15 mouse cellular contexts compared by ENCODE assay signal in the genomic region with DNA sequence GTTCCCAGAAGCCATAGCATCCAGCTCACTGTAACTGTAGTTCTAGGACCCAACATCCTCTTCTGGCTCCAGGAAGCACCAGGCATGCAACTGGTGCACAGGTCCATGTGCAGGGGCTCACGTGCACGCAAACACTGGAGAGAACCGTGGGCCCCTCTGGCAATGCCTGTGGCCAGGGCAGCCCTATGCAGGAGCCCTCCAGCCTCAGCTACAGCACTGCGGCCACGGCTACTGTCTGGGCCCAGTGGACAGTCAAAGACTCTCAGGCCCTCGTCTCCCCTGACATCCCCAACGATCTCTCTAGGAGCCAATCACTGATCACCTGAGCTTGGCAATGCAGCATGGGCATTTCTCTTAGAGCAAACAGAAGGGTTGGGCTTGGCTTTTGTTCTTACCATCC.
A peak's percentile ranks its signal among the peaks of the same experiment; 100 is the strongest.
DNase-seq lines count a peak whose midpoint lies in the region; ATAC-seq lines count a peak whose summit lies in the region.
"Had no signal": no experiment of that assay in that cellular context is flagged by ENCODE, and none has a peak within 500 bp of the region (broad histone marks: within the 10 kb centered on the region; RNA-seq: fewer than 3 reads in every experiment).

No protein-coding gene starts in this region.

- no peak overlapping the region for H3K4me2 ChIP-seq in kidney, embryonic 16.5 days (replicated peaks; ENCODE audit: low read depth, low read length)
- no peak overlapping the region for H3K4me2 ChIP-seq in midbrain, embryonic 16.5 days (ENCODE audit: low read length)
- H3K4me2 ChIP-seq in hindbrain, embryonic 16.5 days (ENCODE audit: low read length) = no peak overlapping the region
- no peak overlapping the region for H3K4me2 ChIP-seq in intestine, embryonic 16.5 days (ENCODE audit: low read depth, low read length)
- H3K4me2 ChIP-seq: heart, embryonic 11.5 days; limb, embryonic 12.5 days; liver, embryonic 15.5 days; lung, embryonic 14.5 days had no signal

- H3K4me1 ChIP-seq in kidney, embryonic 16.5 days (ENCODE audit: insufficient read depth, low read length) = peaks cover 3% of the 10 kb centered on the region; the same call in 1 of the 2 replicates
- no peaks in the 10 kb centered on the region for H3K4me1 ChIP-seq in midbrain, embryonic 16.5 days (ENCODE audit: control insufficient read depth, insufficient read depth, low read length)
- H3K4me1 ChIP-seq in midbrain, embryonic 10.5 days = no peaks in the 10 kb centered on the region
- H3K4me1 ChIP-seq in hindbrain, embryonic 16.5 days (ENCODE audit: control insufficient read depth, insufficient read depth, low read depth, low read length) = no peaks in the 10 kb centered on the region
- H3K4me1 ChIP-seq in intestine, embryonic 16.5 days (ENCODE audit: control insufficient read depth, insufficient read depth, low read length) = 0 out of 2 replicates have a peak, but pooled peaks cover 4% of the 10 kb centered on the region
- H3K4me1 ChIP-seq: liver, embryonic 15.5 days had no signal

- 0 out of 2 replicates have a peak, but pooled peaks have one; percentile 53 for ATAC-seq in kidney, embryonic 16.5 days (ENCODE audit: low FRiP score, low TSS enrichment)
- 0 out of 2 replicates have a peak, but pooled peaks have one; percentile 28 for ATAC-seq in midbrain, embryonic 16.5 days
- ATAC-seq in hindbrain, embryonic 16.5 days = 0 out of 2 replicates have a peak, but pooled peaks have one; percentile 15
- peak; percentile 39 for ATAC-seq in intestine, embryonic 16.5 days

- no peak overlapping the region for H3K4me3 ChIP-seq in kidney, embryonic 16.5 days (ENCODE audit: low read length)
- H3K4me3 ChIP-seq in midbrain, embryonic 16.5 days (ENCODE audit: low read depth, low read length) = no peak overlapping the region
- H3K4me3 ChIP-seq in midbrain, embryonic 10.5 days = no peak overlapping the region
- no peak overlapping the region for H3K4me3 ChIP-seq in hindbrain, embryonic 16.5 days (ENCODE audit: low read length)
- H3K4me3 ChIP-seq in intestine, embryonic 16.5 days (ENCODE audit: low read length) = no peak overlapping the region
- H3K4me3 ChIP-seq: erythroblast, embryonic 14.5 days; gastrocnemius, adult 2 months; layer of hippocampus, adult 2 months; left cerebral cortex, adult 2 months; limb, embryonic 12.5 days; liver, embryonic 15.5 days had no signal

- WGBS in kidney, embryonic 16.5 days = 86% methylated on average over 7 of the region's 7 CpGs
- WGBS in midbrain, embryonic 16.5 days = 78% methylated on average over 7 of the region's 7 CpGs
- WGBS in midbrain, embryonic 10.5 days = 80% methylated on average over 7 of the region's 7 CpGs
- 83% methylated on average over 7 of the region's 7 CpGs for WGBS in hindbrain, embryonic 16.5 days
- WGBS in intestine, embryonic 16.5 days = 84% methylated on average over 7 of the region's 7 CpGs

- H3K9me3 ChIP-seq in kidney, embryonic 16.5 days (ENCODE audit: low read length) = no peaks in the 10 kb centered on the region
- H3K9me3 ChIP-seq in midbrain, embryonic 16.5 days (replicated peaks; ENCODE audit: control insufficient read depth, low read length, poor library complexity, severe bottlenecking) = no peaks in the 10 kb centered on the region
- H3K9me3 ChIP-seq in midbrain, embryonic 10.5 days (replicated peaks) = no peaks in the 10 kb centered on the region
- no peaks in the 10 kb centered on the region for H3K9me3 ChIP-seq in hindbrain, embryonic 16.5 days (ENCODE audit: control insufficient read depth, low read length)
- H3K9me3 ChIP-seq in intestine, embryonic 16.5 days (ENCODE audit: control insufficient read depth, low read length) = no peaks in the 10 kb centered on the region
- H3K9me3 ChIP-seq: limb, embryonic 12.5 days; liver, embryonic 15.5 days had no signal

- no peaks in the 10 kb centered on the region for H3K27me3 ChIP-seq in kidney, embryonic 16.5 days (ENCODE audit: insufficient read depth, low read length)
- no peaks in the 10 kb centered on the region; the same call in 1 of the 2 replicates for H3K27me3 ChIP-seq in midbrain, embryonic 16.5 days (ENCODE audit: control insufficient read depth, insufficient read depth, low read depth, low read length)
- peaks cover 15% of the 10 kb centered on the region for H3K27me3 ChIP-seq in midbrain, embryonic 10.5 days (ENCODE audit: low read depth, poor library complexity, severe bottlenecking)
- H3K27me3 ChIP-seq in hindbrain, embryonic 16.5 days (replicated peaks; ENCODE audit: control insufficient read depth, insufficient read depth, low read length) = no peaks in the 10 kb centered on the region
- no peaks in the 10 kb centered on the region for H3K27me3 ChIP-seq in intestine, embryonic 16.5 days (replicated peaks; ENCODE audit: control insufficient read depth, insufficient read depth, low read length)
- H3K27me3 ChIP-seq: limb, embryonic 12.5 days; liver, embryonic 15.5 days had no signal

- no peak for DNase-seq in kidney, adult 11 months
- DNase-seq in midbrain, embryonic 10.5 days (ENCODE audit: low spot score) = no peak
- no peak for DNase-seq in right cerebral cortex, adult 2 months (ENCODE audit: low spot score in 2 of 2)

- no peak overlapping the region for H3K27ac ChIP-seq in kidney, embryonic 16.5 days (ENCODE audit: low read length)
- no peak overlapping the region for H3K27ac ChIP-seq in midbrain, embryonic 16.5 days (ENCODE audit: low read length)
- H3K27ac ChIP-seq in midbrain, embryonic 10.5 days (replicated peaks) = no peak overlapping the region
- H3K27ac ChIP-seq in hindbrain, embryonic 16.5 days (ENCODE audit: low read depth, low read length) = no peak overlapping the region
- H3K27ac ChIP-seq in intestine, embryonic 16.5 days (ENCODE audit: low read length) = no peak overlapping the region
- H3K27ac ChIP-seq: gastrocnemius, adult 2 months; left cerebral cortex, adult 2 months; limb, embryonic 12.5 days; liver, embryonic 15.5 days had no signal

- H3K9ac ChIP-seq in kidney, embryonic 16.5 days (replicated peaks; ENCODE audit: low read length) = no peak overlapping the region
- H3K9ac ChIP-seq in midbrain, embryonic 16.5 days (ENCODE audit: low read depth, low read length) = no peak overlapping the region
- H3K9ac ChIP-seq in hindbrain, embryonic 16.5 days (ENCODE audit: low read depth, low read length) = no peak overlapping the region
- no peak overlapping the region for H3K9ac ChIP-seq in intestine, embryonic 16.5 days (ENCODE audit: low read depth, low read length)
- H3K9ac ChIP-seq: limb, embryonic 12.5 days; liver, embryonic 15.5 days; lung, embryonic 14.5 days had no signal

- no peaks in the 10 kb centered on the region; the same call in 1 of the 2 replicates for H3K36me3 ChIP-seq in kidney, embryonic 16.5 days (ENCODE audit: insufficient read depth, low read length)
- no peaks in the 10 kb centered on the region for H3K36me3 ChIP-seq in midbrain, embryonic 16.5 days (ENCODE audit: control insufficient read depth, insufficient read depth, low read length)
- H3K36me3 ChIP-seq in midbrain, embryonic 10.5 days = peaks cover 10% of the 10 kb centered on the region
- H3K36me3 ChIP-seq in hindbrain, embryonic 16.5 days (ENCODE audit: control insufficient read depth, insufficient read depth, low read length) = 0 out of 2 replicates have a peak, but pooled peaks cover 2% of the 10 kb centered on the region
- H3K36me3 ChIP-seq in intestine, embryonic 16.5 days (ENCODE audit: control insufficient read depth, insufficient read depth, low read length) = no peaks in the 10 kb centered on the region
- H3K36me3 ChIP-seq: liver, embryonic 15.5 days had no signal
